Mouse (Mus musculus) liver, embryonic 13.5 days (tissue): ENCODE data around the gene Gabra4. TPM values are rescaled to one million over a fixed set of nuclear protein-coding genes. Genes with fewer than 3 reads are reported as not detected.

Experiments
- polyA plus RNA-seq: library from polyadenylated mRNA; unstranded; fragments of >200 nt; fragmentation: Nextera tagmentation; extraction: Ambion mirVana; gene quantifications from 2 replicates; pipeline ENCODE4 v1.2.1, GENCODE M21; 2015

Gabra4 gene
- polyA plus RNA-seq, 1 experiment from 2014 or later = 0.20 TPM

Other genes starting within 250 kb of the Gabra4 start
- gene Cox7b2, start 110.1 kb downstream of the Gabra4 start, polyA plus RNA-seq = not detected in 2 replicates
- gene Gabrb1, start 195 bp downstream of the Gabra4 start, polyA plus RNA-seq = 0.05 TPM in 2 replicates